Comparison of ENCODE assay signal across 31 mouse cellular contexts in the genomic region with DNA sequence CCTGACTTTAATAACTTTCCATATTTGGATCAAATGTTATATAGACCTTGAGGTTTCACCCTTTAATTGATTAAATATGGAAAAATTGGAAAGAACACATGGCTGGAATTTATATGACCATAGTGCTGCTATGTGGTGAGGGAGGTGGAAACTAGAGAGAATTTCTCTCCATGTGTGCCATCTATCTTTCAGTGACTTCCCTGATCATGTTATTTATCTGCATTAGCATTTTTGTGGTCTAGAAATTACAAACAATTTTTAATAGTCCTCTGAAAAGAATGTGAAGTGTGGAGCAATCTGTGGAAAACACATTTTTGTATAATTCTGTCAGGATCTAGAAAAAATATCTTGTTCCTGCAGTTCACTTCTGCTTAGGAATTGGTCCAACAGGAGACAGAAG.
DNase-seq lines count a peak whose midpoint lies in the region; ATAC-seq and TF ChIP-seq lines count a peak whose summit lies in the region.
"Had no signal": no experiment of that assay in that cellular context is flagged by ENCODE, and none has a peak within 500 bp of the region (broad histone marks: within the 10 kb centered on the region; RNA-seq: fewer than 3 reads in every experiment).

No protein-coding gene starts in this region.

- 0 out of 2 replicates have a peak, but pooled peaks cover 3% of the 10 kb centered on the region for H3K4me1 ChIP-seq in limb, embryonic 14.5 days (ENCODE audit: control insufficient read depth, insufficient read depth, low read length)
- no peaks in the 10 kb centered on the region for H3K4me1 ChIP-seq in limb, embryonic 10.5 days
- H3K4me1 ChIP-seq in embryonic fibroblast, embryonic 13.5 days (ENCODE audit: control insufficient read depth, insufficient read depth, low read length) = peaks cover 8% of the 10 kb centered on the region
- H3K4me1 ChIP-seq: midbrain, embryonic 10.5 days; midbrain, embryonic 15.5 days had no signal

- H3K27ac ChIP-seq in limb, embryonic 14.5 days (replicated peaks; ENCODE audit: low read depth, low read length) = no peak overlapping the region
- H3K27ac ChIP-seq in limb, embryonic 10.5 days = no peak overlapping the region
- peak overlapping the region; percentile 100 for H3K27ac ChIP-seq in embryonic fibroblast, embryonic 13.5 days (ENCODE audit: insufficient read depth, low read length)
- H3K27ac ChIP-seq: heart, embryonic 10.5 days; heart, embryonic 15.5 days; layer of hippocampus, adult 2 months; liver, embryonic 14.5 days; midbrain, embryonic 10.5 days; midbrain, embryonic 15.5 days; stomach, postnatal 0 days had no signal

- H3K9ac ChIP-seq in limb, embryonic 14.5 days (ENCODE audit: low read depth, low read length, severe bottlenecking) = no peak overlapping the region
- H3K9ac ChIP-seq: heart, embryonic 15.5 days; liver, embryonic 14.5 days; midbrain, embryonic 15.5 days had no signal

- H3K9me3 ChIP-seq in limb, embryonic 14.5 days (ENCODE audit: control insufficient read depth, low read length) = no peaks in the 10 kb centered on the region
- no peaks in the 10 kb centered on the region for H3K9me3 ChIP-seq in limb, embryonic 10.5 days (replicated peaks)
- H3K9me3 ChIP-seq: heart, embryonic 10.5 days; heart, embryonic 15.5 days; midbrain, embryonic 10.5 days; midbrain, embryonic 15.5 days had no signal

- H3K27me3 ChIP-seq in limb, embryonic 14.5 days (ENCODE audit: control insufficient read depth, insufficient read depth, low read length) = no peaks in the 10 kb centered on the region
- no peaks in the 10 kb centered on the region for H3K27me3 ChIP-seq in limb, embryonic 10.5 days (ENCODE audit: low read depth, poor library complexity, severe bottlenecking)
- H3K27me3 ChIP-seq: heart, embryonic 15.5 days; midbrain, embryonic 15.5 days had no signal

- ATAC-seq in limb, embryonic 14.5 days (ENCODE audit: low FRiP score, low read depth) = no peak
- ATAC-seq: forebrain, embryonic 16.5 days; hindbrain, embryonic 16.5 days; midbrain, embryonic 15.5 days had no signal

- no peak for TF ChIP-seq CTCF in embryonic fibroblast, embryonic 13.5 days (IDR thresholded peaks at IDR 0.05; ENCODE audit: borderline replicate concordance, insufficient read depth, low read length)

- DNase-seq in limb, embryonic 14.5 days (ENCODE audit: low spot score) = peak; percentile 23
- no peak for DNase-seq in limb, embryonic 10.5 days (ENCODE audit: low spot score)
- peak; percentile 80 for DNase-seq in Muller cell, postnatal 12 days (ENCODE audit: inconsistent ontology term)
- no peak for DNase-seq in layer of hippocampus, adult 18-20 months (ENCODE audit: low spot score in 2 of 2)
- no peak for DNase-seq in right cerebral cortex, postnatal 4 days
- no peak for DNase-seq in left cerebral cortex, adult 11 months (ENCODE audit: low spot score)
- DNase-seq: adrenal gland, adult 2 months; adrenal gland, postnatal 36 days; cerebellum, adult 2 months; cerebellum, postnatal 14 days; gastrocnemius, postnatal 10 days; kidney, adult 8-10 months; kidney, postnatal 14 days; liver; lung, adult 2 months; lung, postnatal 14 days; right cerebral cortex, postnatal 25 days; spleen, adult 18-20 months; thymus, adult 18-20 months; thymus, postnatal 36 days had no signal

- H3K4me2 ChIP-seq in limb, embryonic 14.5 days (replicated peaks; ENCODE audit: low read depth, low read length, severe bottlenecking) = no peak overlapping the region
- H3K4me2 ChIP-seq: heart, embryonic 15.5 days; midbrain, embryonic 15.5 days had no signal

- TF ChIP-seq POLR2A in limb, embryonic 14.5 days (IDR thresholded peaks at IDR 0.05; ENCODE audit: borderline replicate concordance, extremely low read depth, insufficient read depth, insufficient read length) = no peak
- TF ChIP-seq POLR2A in embryonic fibroblast, embryonic 13.5 days (IDR thresholded peaks at IDR 0.05; ENCODE audit: low read depth, low read length) = peak; percentile 17; the same call in 1 of the 2 replicates

- no peaks in the 10 kb centered on the region for H3K36me3 ChIP-seq in limb, embryonic 14.5 days (ENCODE audit: control insufficient read depth, insufficient read depth, low read length)
- H3K36me3 ChIP-seq in limb, embryonic 10.5 days = no peaks in the 10 kb centered on the region
- H3K36me3 ChIP-seq: G1E; heart, embryonic 10.5 days; heart, embryonic 15.5 days; midbrain, embryonic 10.5 days; midbrain, embryonic 15.5 days had no signal

- no peak overlapping the region for H3K4me3 ChIP-seq in limb, embryonic 14.5 days (replicated peaks; ENCODE audit: low read length)
- no peak overlapping the region for H3K4me3 ChIP-seq in limb, embryonic 10.5 days
- no peak overlapping the region for H3K4me3 ChIP-seq in embryonic fibroblast, embryonic 13.5 days (ENCODE audit: insufficient read depth, low read length)
- H3K4me3 ChIP-seq: heart, embryonic 10.5 days; heart, embryonic 15.5 days; layer of hippocampus, adult 2 months; midbrain, embryonic 10.5 days; midbrain, embryonic 15.5 days had no signal

Comparison
In these comparisons a context has a peak if more than half of its experiments do, and no peak if none do; other contexts are left out.
1. DNase-seq: peak in limb, embryonic 14.5 days (single experiment) and Muller cell, postnatal 12 days (single experiment); none in limb, embryonic 10.5 days (single experiment), layer of hippocampus, adult 18-20 months (0 of 2), right cerebral cortex, postnatal 4 days (single experiment) and left cerebral cortex, adult 11 months (single experiment).